Mouse (Mus musculus) intestine, embryonic 14.5 days (tissue): ENCODE measurements around the gene Smarcb1. TPM values are rescaled to one million over a fixed set of nuclear protein-coding genes. Genes with fewer than 3 reads are reported as not detected.

ENCODE experiments used
- ATAC-seq: fragments of 200-750 bp; cut with Nextera tagmentation; replicated peaks from 2 replicates; pipeline ENCODE4 v1.8.0; 2017; ENCODE audit warnings: low read depth, moderate number of reproducible peaks, moderate TSS enrichment, moderate library complexity; ENCODE audit not compliant: low FRiP score, low TSS enrichment
- DNase-seq: peaks from one replicate; pipeline ENCODE4 v3.0.0-alpha.2; 2018; ENCODE audit warnings: low spot score
- H3K27ac ChIP-seq: fragments of 300-500 bp; sonication (generic); 2 replicates; pipeline ENCODE4 v1.5.1; 2014; ENCODE audit warnings: low read depth, mild to moderate bottlenecking, control low read depth
- H3K27me3 ChIP-seq: fragments of 300-500 bp; sonication (generic); replicated peaks from 2 replicates; pipeline ENCODE4 v1.6.1; 2014; ENCODE audit warnings: low read length, control low read depth; ENCODE audit not compliant: control insufficient read depth, insufficient read depth
- H3K36me3 ChIP-seq: fragments of 300-500 bp; sonication (generic); 2 replicates; pipeline ENCODE4 v1.6.1; 2014; ENCODE audit warnings: low read length, control low read depth; ENCODE audit not compliant: control insufficient read depth, insufficient read depth
- H3K4me1 ChIP-seq: fragments of 300-500 bp; sonication (generic); replicated peaks from 2 replicates; pipeline ENCODE4 v1.6.1; 2014; ENCODE audit warnings: low read length, control low read depth, mixed read lengths; ENCODE audit not compliant: control insufficient read depth, insufficient read depth
- H3K4me2 ChIP-seq: fragments of 300-500 bp; sonication (generic); 2 replicates; pipeline ENCODE4 v1.6.1; 2014; ENCODE audit warnings: low read length
- H3K4me3 ChIP-seq: fragments of 300-500 bp; sonication (generic); 2 replicates; pipeline ENCODE4 v1.5.1; 2014; ENCODE audit warnings: low read depth, low read length, control low read depth, mixed read lengths
- H3K9ac ChIP-seq: fragments of 300-500 bp; sonication (generic); 2 replicates; pipeline ENCODE4 v1.6.1; 2014; ENCODE audit warnings: mild to moderate bottlenecking, low read length
- H3K9me3 ChIP-seq: fragments of 300-500 bp; sonication (generic); 2 replicates; pipeline ENCODE4 v1.6.1; 2016; ENCODE audit warnings: low read length, control low read depth; ENCODE audit not compliant: control insufficient read depth
- WGBS: fragments of 180-500 bp; shearing (Covaris S2); extraction: QIAGEN DNeasy Blood & Tissue Kit; methylation state at CpG from one replicate; pipeline ENCODE4 v1.1.7; 2014; 5-methylcytosine and 5-hydroxymethylcytosine counted together
- polyA plus RNA-seq: library from polyadenylated mRNA; unstranded; fragments of >200 nt; fragmentation: Nextera tagmentation; extraction: Ambion mirVana; gene quantifications from 2 replicates; pipeline ENCODE4 v1.2.1, GENCODE M21; 2014

Gene Smarcb1
- polyA plus RNA-seq, 1 experiment from 2014 or later: 189 TPM

DNA sequence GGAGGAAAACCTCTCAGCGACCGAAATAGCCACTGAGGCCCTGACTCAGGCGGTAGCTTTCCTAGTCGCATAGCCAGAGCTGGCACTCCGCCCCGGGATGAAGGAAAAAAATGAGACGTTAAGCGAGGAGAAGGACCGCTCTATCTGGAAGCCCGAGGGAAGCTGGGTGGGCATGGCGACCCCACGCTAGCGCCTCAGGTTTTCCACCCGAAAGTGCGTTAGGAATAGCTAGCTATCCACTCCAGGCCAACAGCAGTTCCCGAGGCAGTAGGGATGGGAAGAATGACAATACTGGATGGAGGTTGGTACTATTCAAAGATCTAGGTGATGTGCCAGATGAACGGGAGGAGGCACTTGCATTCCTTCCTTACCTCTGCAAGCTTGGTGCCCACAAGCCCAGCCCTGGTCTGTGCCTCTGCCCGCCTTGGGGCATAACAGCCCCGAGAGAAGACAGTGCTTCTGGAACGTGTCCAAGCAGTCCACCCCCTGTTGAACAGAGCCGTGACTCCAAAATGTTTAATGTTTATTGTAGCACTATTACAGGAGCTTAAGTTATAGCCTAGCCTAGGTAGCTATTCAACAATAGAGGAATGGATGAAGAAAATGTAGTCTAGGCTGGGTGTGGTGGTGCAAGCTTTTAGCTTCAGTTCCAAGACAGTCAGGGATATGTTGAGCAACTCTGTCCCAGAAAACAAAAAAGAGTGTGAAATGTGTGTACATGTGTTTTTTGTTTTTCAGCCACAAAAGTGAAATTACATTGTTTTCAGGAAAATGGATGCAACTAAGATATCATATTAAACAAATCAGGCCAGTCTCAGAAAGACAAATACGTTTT, 526 bp upstream of the Smarcb1 start:
- WGBS: 5% methylated on average over 22 of the region's 22 CpGs

DNA sequence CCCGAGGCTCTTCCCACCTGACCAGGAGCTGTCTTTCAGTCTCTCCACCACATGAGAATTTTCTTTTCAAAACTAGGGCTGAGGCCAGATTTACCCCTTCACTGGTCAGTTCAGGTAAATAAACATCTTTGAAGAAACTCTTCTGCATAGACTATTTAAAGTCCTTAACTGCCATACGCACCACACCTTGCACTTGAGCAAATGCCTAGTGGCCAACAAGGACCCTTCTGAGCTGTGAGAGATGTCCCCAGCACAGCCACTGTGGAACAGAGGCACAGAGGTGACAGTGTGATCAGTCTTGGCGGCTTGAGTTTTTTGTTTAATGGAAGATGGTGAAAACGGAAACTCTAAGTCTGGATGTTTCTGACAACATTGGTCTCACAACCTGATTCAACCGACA, 2.4 kb downstream of the Smarcb1 start:
- H3K4me2 ChIP-seq: no peak overlapping the region
- WGBS: 82% methylated on average over 5 of the region's 5 CpGs
- H3K9me3 ChIP-seq: no peaks in the 10 kb centered on the region
- DNase-seq (no peak), ATAC-seq (no peak)
- peaks cover 39% of the 10 kb centered on the region for H3K36me3 ChIP-seq
- no peak overlapping the region for H3K27ac ChIP-seq
- H3K4me1 ChIP-seq: peaks cover 28% of the 10 kb centered on the region
- H3K4me3 ChIP-seq: no peak overlapping the region
- H3K27me3 ChIP-seq: no peaks in the 10 kb centered on the region
- no peak overlapping the region for H3K9ac ChIP-seq

More for the DNA sequence above, 526 bp upstream of the Smarcb1 start:
- no peaks in the 10 kb centered on the region for H3K27me3 ChIP-seq
- H3K36me3 ChIP-seq: peaks cover 41% of the 10 kb centered on the region
- ATAC-seq (peak; percentile 5; the same call in 1 of the 2 replicates), DNase-seq (no peak)
- H3K27ac ChIP-seq: peak overlapping the region; percentile 95
- no peaks in the 10 kb centered on the region for H3K9me3 ChIP-seq
- H3K4me1 ChIP-seq: peaks cover 28% of the 10 kb centered on the region
- H3K9ac ChIP-seq: peak overlapping the region; percentile 94
- H3K4me3 ChIP-seq: peak overlapping the region; percentile 97
- H3K4me2 ChIP-seq: peak overlapping the region; percentile 78

DNA sequence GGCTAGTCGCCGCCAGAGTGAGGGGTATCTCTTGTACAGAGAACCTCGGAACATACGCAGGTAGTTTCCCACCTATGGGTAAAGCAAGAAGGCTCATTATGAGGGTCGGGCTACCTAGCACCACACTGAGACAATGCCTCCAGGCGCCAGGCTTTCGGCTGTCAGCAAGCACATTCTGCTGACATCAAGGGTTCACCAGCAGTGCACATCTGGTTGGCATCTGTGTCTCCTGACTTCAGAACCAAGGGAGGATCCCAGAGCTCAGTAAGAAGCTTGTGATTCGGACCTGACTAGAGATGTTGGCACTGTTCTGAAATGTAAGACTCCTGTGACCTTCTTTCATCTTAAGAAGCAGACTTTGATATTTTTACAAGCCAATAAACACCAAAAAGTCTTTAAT, 4.6 kb downstream of the Smarcb1 start:
- Histone ChIP-seq H3K4me2 (no peak overlapping the region), H3K4me1 (peaks cover 22% of the 10 kb centered on the region), H3K36me3 (peaks cover 57% of the 10 kb centered on the region), H3K27me3 (no peaks in the 10 kb centered on the region), H3K27ac (no peak overlapping the region), H3K9me3 (no peaks in the 10 kb centered on the region), H3K4me3 (no peak overlapping the region), H3K9ac (no peak overlapping the region)
- ATAC-seq (no peak), DNase-seq (no peak)
- 84% methylated on average over 8 of the region's 8 CpGs for WGBS

DNA sequence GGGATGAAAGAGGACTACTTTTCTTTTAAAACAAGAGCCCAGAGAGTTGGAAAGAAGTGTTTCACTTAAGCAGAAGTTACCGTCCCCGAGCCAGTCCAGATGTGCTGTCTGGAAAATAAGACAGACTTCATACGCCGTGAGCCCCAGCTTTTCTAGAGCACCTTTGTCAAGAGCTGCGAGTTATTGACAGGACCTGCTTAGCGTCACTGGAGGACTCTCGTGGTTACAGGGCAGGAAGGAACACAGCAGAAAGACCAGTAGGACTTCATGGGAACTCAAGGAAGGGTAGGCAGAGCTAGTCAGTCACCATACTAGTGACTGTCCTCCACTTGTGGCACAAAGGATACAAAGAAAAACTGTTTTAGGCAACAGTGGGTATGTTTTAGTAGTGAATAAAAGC, 5.9 kb downstream of the Smarcb1 start:
- no peak overlapping the region for H3K9ac ChIP-seq
- H3K4me1 ChIP-seq: peaks cover 20% of the 10 kb centered on the region
- no peaks in the 10 kb centered on the region for H3K9me3 ChIP-seq
- H3K27me3 ChIP-seq: no peaks in the 10 kb centered on the region
- H3K4me3 ChIP-seq: no peak overlapping the region
- DNase-seq (no peak), ATAC-seq (no peak)
- H3K4me2 ChIP-seq: no peak overlapping the region
- peaks cover 69% of the 10 kb centered on the region for H3K36me3 ChIP-seq
- 58% methylated on average over 7 of the region's 7 CpGs for WGBS
- H3K27ac ChIP-seq: no peak overlapping the region

DNA sequence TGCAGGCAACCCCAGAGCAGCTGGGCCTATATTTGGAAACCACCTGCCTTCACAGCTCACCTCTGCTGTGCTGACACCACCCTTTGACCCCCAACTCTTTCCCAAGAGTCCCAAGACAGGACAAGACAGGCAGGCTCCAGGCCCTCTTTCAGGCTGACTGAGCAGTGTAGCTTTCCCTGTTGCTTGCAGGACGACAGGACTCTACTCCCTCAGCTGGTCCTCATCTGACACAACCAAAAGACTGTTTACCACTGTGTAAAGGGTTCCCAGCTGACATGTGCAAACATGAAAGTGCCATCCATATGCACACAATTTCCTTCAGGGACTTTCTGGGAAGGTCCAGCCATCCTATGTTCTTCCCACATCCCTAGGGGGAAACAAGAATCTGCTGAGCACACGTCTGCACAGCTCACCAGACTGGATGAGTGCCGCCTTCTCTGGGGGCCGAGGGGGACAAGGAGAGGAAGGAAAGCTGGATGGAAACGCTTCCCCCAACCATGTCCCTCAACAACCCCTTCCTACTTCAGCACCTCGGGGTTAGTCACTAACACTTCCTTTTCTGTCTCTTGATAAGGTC, 8.3 kb downstream of the Smarcb1 start:
- DNase-seq: no peak
- H3K27me3 ChIP-seq: no peaks in the 10 kb centered on the region
- WGBS: 70% methylated on average over 6 of the region's 6 CpGs
- no peaks in the 10 kb centered on the region for H3K9me3 ChIP-seq
- no peak for ATAC-seq
- 0 out of 2 replicates have a peak, but pooled peaks cover under 1% of the 10 kb centered on the region for H3K4me1 ChIP-seq
- H3K27ac ChIP-seq: no peak overlapping the region
- H3K4me2 ChIP-seq: no peak overlapping the region
- peaks cover 79% of the 10 kb centered on the region for H3K36me3 ChIP-seq
- no peak overlapping the region for H3K9ac ChIP-seq
- H3K4me3 ChIP-seq: no peak overlapping the region

DNA sequence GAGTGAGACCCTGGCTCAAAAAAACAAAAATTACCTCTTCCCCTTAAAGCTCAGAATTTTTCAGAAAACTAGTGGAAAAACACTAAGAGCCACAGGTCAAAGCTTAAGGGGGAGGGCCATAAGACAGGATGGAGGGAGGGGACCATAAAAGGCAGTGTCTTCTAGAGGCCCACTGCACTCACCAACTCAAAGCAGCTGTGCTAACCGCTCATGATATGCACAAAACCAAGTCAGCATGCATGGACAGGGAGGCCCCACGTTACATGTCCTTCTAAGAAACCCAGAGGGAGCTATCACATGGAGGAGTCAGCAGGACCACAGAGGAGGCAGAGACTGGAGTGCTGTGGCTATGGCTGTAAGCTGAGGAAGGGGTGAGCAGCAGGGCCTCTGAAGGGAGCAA, 10.7 kb downstream of the Smarcb1 start:
- no peak overlapping the region for H3K9ac ChIP-seq
- ATAC-seq (no peak), DNase-seq (no peak)
- no peaks in the 10 kb centered on the region for H3K4me1 ChIP-seq
- no peak overlapping the region for H3K4me2 ChIP-seq
- no peak overlapping the region for H3K4me3 ChIP-seq
- 85% methylated on average over 2 of the region's 2 CpGs for WGBS
- no peaks in the 10 kb centered on the region for H3K9me3 ChIP-seq
- H3K27me3 ChIP-seq: no peaks in the 10 kb centered on the region
- peaks cover 82% of the 10 kb centered on the region for H3K36me3 ChIP-seq
- H3K27ac ChIP-seq: no peak overlapping the region

DNA sequence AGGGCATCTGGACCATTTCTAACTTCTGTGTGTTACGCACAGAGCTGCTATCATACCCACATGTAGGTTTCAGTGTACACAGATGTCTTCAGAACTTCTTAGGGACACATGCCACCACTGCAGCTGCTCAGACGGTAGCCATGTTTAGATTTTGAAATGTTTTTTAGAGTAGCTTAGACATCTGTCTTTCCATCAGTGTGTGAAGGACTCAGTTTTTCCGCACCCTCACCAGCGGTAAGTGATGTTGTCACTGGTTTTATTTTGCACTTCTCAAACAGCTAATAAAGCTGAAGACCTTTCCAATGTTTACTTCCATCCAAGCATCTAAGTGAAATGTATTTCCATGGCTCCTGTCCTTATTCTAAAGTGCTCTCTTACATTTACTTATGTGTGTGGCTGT, 14.5 kb downstream of the Smarcb1 start:
- Histone ChIP-seq H3K27me3 (no peaks in the 10 kb centered on the region), H3K9ac (no peak overlapping the region), H3K4me1 (no peaks in the 10 kb centered on the region), H3K36me3 (peaks cover 95% of the 10 kb centered on the region), H3K27ac (no peak overlapping the region), H3K9me3 (no peaks in the 10 kb centered on the region), H3K4me3 (no peak overlapping the region), H3K4me2 (no peak overlapping the region)
- WGBS: 91% methylated on average over 4 of the region's 4 CpGs
- no peak for DNase-seq
- no peak for ATAC-seq

DNA sequence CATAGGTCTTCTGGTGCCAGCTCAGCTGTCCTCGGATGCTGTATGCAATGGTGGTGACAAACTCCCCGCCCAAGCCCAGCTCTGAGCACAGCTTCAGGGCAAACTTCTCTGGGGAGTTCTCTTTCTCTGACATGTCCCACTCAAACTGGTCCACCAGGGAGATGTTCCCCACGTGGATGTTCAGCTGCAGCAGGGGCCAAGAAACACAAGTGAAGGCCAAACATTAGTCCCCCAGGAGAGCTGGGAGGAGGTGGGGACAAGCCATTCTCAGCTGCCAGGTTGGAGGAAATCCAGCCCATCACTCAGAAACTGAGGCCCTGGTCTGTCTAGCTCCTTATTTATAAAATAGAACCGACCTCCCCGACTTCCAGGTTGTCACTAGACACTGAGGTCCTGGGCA, 17.0 kb downstream of the Smarcb1 start:
- ATAC-seq: no peak
- Histone ChIP-seq H3K9me3 (no peaks in the 10 kb centered on the region), H3K27ac (no peak overlapping the region), H3K36me3 (peaks cover 96% of the 10 kb centered on the region), H3K4me2 (no peak overlapping the region), H3K4me3 (no peak overlapping the region), H3K9ac (no peak overlapping the region), H3K4me1 (no peaks in the 10 kb centered on the region), H3K27me3 (no peaks in the 10 kb centered on the region)
- no peak for DNase-seq
- WGBS: 86% methylated on average over 5 of the region's 5 CpGs

DNA sequence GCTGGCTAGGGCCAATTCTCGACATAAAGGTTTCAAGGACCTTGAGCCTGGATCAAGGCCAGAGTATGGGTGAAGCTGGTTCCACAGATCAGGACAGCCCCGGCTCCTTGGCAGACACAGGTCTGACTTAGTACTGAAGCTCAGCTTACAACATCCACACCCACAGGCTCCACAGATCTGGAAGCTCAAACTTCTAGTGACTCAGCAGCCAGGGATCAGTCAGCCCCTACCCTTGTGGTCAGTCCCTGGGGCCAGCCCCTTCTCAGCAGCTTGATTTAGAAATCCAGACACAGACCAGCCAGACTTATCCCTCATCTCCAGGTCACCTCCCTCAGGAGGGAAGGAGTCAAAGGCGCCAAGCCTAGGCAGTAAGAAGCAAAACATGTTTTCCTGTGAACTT, 22.6 kb downstream of the Smarcb1 start:
- no peaks in the 10 kb centered on the region for H3K9me3 ChIP-seq
- no peak overlapping the region for H3K27ac ChIP-seq
- H3K4me3 ChIP-seq: no peak overlapping the region
- no peaks in the 10 kb centered on the region for H3K27me3 ChIP-seq
- no peak for ATAC-seq
- H3K4me1 ChIP-seq: 0 out of 2 replicates have a peak, but pooled peaks cover under 1% of the 10 kb centered on the region
- H3K36me3 ChIP-seq: peaks cover 89% of the 10 kb centered on the region
- H3K9ac ChIP-seq: no peak overlapping the region
- 80% methylated on average over 3 of the region's 3 CpGs for WGBS
- no peak overlapping the region for H3K4me2 ChIP-seq
- no peak for DNase-seq
